Mouse (Mus musculus) granulocyte monocyte progenitor cell, adult 5-6 weeks (primary cell): ENCODE results near the gene Selenon. TPM values are rescaled to one million over a fixed set of nuclear protein-coding genes. Genes with fewer than 3 reads are reported as not detected.

Experiments
- ATAC-seq: replicated peaks from 2 replicates; pipeline ENCODE4 v1.8.0; 2016; ENCODE audit warnings: mild to moderate bottlenecking, moderate TSS enrichment, inconsistent platforms; ENCODE audit not compliant: poor library complexity, severe bottlenecking
- total RNA-seq, 2 experiments: library from RNA; stranded (forward) in 1 of 2; stranded (reverse) in 1 of 2; fragments of 200-712, 200-1000 nt in 1 of 2; fragments of >200 nt in 1 of 2; fragmentation: Nextera tagmentation in 1 of 2; gene quantifications; 2 replicates each; pipeline ENCODE4 v1.2.3; 2014 to 2017

The Selenon gene
- total RNA-seq, 2 experiments from 2014 or later = 3.2 to 32.4 TPM

DNA sequence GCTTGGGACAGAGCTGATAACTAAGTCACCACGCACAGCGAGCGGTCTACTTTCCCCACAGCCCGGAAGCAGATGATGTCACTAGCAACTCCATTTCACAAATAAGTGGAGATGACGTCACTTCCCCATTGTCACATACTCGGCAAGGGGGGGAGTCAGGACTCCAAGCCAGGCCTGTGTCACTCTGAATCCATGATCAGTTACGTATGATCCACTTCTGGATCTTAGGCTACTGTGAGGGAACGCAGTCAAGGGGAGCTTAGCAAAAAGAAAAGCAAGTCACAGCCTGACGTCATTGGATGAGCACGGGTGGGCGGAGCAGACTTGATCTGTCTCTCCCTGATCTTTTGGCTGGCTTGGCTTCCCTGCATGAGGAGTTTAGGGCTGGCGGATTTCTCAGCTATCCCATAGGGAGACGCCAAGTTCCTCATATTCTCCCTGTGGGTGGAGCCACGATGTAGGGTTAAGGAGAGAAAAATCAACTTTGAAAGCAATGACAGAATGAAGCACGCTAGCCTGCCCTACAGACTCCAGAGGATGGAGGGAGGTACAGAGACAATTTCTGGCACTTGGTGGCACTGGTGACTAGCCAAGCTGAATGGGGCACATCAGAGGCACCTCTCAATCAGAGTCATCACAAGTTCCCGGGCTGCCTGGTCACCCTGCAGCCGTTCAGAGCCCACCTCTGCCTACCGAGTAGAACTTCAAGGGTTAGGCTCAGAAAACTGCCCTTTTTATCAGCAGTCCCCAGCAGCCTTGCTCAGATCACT is 3.6 kb downstream of the Selenon start:
- ATAC-seq = peak; percentile 75

DNA sequence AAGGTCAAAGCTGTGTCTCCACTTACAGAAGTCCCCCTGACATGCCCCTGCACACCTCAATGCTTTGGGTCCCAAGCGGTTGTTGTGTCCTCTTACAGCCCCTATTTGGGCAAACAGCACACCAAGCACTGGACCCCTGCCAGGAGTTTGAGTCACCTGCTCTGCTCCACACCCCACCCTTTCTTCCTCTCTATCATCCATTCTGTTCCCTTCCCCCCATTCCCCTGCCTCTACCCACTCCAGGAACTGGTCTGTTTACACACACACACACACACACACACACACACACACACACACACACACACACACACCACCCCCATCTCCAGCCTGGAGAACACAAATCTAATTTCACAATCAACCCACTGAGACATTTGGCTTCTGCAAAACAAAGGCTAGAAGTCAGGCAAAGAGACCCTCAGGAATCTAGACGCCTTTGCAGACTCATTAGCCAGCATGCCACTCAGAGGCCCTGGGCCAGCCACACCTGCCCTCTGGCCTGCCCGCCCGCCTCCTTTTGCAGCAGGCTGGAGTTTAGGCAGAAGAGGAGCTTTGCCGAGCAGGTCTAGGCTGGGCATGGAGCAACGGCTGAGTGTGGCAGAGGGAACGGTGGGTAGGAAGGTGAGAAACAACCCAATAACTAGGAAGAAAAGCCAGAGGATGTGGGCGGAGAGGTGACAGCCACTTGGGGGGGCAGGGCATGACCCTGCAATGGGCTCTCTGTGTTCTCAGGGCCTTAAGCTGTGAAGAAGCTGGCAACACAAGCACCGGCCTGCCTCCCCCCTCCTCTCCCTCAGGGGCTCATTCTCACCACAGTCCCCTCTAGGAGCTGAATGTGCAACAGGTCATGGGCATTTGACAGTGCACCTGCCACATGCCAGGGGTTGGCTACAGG is 4.9 kb downstream of the Selenon start:
- ATAC-seq = peak; percentile 4; the same call in 1 of the 2 replicates

DNA sequence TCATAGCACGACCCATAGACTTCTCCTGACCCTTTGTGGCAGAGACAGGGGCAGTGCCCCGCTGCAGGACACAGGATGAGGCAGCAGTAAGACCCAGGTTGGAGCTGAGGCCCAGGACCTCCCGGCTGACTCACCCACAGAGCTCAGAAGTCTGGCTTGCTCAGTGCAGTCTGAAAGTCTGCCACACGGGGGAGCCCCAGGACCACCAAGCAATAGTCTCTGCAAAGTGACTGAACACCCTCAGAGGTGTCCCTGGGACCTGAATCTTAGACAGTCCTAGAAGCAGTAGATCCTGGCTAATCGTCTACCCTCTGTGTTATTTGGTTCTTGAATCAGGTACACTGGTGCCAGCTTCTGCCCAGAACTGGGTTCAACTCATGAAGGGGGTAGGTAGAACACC is 8.7 kb downstream of the Selenon start:
- ATAC-seq = peak; percentile 57

DNA sequence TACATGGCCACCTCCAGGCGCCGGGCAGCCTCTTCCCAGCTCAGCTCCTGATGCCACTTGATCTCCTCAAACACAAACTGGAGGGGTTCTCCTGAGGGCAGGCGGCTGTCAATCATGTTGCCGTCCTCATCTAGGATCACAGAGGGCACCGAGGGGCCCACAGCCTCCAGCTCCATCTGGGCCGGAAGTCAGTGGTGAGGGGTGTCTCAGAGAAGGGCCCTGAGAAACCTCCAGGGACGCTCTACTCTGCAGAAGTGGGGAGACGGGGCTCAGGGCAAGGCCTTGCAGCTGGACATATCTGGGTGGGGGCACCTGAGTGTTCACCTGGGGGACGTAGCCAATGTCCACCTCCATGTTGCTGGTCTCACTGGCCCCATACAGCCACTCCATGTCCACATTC is 9.2 kb downstream of the Selenon start:
- ATAC-seq = no peak

DNA sequence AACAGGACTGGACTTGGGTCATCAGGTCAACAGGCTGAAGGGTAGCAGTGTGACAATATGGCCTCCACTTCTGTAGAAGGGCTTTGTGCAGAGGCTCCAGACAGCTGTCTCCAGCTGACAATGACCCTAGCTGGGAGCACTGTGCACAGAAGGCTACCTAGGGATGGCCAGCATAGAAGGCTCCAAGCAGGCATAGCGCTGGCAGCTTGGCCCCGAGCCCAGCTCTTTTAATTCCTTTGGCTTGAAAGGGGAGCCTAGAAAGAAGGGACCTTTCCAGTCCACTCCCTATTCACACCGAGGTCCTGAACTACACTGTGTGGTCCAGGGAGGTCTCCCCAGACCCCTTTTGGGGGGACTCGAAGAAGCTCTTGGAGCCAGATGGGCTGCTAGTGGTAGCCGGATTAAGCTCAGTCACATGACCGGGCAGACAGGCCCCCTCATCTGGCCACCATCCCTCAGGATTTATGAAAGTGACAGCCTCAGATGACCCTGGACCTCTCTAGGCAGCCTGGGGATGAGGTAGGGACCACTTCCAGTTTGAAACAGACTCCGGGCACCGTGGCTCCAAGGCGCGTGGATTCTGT is 12.9 kb downstream of the Selenon start:
- no peak for ATAC-seq

DNA sequence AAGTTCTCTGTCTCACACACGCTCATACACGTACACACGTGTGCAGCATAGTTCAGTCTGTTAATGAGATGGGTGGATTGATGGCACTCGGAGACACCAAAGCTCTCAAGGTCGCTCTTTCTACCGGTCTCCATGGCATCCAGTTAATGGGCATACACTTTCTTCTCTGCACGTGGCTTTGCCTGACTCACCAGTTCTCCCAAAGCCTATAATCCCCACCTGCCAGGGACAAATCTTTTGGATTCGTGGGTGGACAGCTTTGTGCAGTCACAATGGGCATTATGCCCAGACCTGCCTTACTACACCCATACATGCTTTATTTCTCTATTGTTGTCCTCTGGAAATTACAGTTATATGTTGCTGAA is 16.2 kb downstream of the Selenon start:
- peak; percentile 15; the same call in 1 of the 2 replicates for ATAC-seq

DNA sequence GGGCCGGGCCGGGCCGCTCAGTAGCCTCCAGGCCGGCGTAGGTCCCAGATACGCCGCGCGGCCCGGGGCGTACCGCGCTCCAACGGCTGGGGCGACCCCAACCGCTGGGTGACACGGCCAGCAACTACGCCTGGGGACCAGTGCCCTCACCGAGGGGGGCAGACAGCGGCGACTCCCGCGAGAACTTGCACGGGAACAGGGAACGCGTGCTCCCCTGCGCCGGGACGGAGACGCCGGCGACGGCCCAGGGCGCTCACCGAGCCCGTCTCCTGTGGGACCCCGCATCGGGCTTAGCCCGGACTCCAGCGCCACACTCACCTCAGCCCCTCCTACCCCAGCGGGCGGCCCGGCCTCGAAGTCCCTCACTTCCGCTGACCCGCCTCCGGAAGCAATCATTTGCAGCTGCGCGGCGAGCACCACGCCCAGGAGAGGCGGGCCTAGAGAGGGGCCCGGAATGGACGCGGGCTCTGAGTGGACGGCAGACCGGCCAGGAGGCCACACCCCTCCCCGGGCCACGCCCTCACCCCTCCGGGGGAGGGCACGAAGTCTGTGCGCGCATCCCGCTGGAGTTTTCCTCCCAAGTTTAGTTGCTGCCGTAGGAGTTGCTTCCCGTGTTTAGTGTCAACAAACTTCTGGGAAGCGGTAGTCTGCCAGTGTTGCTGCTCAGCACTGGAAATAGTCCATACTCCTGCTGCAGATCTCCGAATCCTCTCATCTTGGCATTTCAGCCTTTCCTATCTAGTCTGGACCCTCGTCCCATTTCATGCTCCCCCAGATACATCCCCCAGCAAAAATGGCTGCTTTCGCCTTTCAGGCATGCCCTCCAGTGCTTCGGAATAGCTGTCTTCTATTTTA is 16.8 kb downstream of the Selenon start, which contains the start of gene Mtfr1l:
Mtfr1l (minus strand) TSS at position 456 of the 855 bp plus-strand sequence.
- peak; percentile 94 for ATAC-seq

DNA sequence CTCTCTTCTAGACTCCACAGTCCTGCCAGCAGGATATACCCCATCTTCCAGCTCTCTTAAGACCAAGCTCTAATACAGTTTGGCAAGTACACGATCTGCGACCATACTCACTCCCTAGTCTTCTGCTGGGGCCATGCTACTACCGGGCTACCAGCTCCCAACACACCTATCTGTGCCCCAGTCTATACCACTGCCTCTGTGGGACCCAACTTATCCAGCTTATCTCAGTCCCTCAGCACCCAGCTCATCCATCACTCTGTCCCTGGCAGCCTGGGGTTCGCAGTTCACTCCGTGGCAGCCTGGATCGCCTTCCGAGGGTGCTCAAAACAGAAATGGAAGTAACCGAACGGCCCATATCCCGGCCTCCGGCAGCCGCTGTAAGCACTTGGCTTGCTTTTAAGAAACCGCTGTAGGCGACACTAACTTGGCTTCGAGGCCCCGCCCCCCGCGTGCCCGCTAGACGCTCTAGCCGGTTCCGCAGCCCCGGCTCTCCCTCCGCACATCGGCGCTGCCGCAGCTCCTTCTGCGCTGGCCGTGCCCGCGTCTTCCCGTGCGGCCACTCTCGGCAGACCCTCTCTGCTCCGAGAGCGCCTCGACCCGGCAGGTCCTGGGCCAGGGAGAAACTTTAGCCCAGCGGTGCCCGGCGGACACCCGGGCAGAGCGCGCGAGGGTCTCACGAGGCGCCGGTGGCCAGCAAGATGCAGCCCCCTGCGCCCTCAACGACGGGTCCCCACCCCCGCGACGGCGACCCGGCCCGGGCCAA is 17.7 kb downstream of the Selenon start:
- ATAC-seq = peak; percentile 44

DNA sequence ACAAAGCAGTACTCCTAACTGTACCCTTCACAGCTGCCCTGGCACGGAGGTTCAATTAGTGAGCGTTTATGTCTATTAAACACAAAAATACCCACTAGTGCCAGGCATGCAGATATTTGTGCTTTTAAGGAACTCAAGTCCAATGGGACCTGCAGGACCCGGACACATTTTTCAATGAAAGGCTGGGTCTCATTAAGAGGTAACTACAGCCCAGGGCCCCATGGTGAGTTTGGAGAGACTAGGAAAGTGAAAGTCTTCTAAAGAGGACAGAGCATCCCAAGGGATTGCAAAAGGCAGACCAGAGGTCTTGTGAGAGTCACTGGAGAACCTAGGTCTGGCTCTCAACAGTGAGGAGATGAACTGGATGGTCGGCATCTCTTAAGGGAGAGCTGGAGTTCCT is 18.5 kb downstream of the Selenon start:
- no peak for ATAC-seq

DNA sequence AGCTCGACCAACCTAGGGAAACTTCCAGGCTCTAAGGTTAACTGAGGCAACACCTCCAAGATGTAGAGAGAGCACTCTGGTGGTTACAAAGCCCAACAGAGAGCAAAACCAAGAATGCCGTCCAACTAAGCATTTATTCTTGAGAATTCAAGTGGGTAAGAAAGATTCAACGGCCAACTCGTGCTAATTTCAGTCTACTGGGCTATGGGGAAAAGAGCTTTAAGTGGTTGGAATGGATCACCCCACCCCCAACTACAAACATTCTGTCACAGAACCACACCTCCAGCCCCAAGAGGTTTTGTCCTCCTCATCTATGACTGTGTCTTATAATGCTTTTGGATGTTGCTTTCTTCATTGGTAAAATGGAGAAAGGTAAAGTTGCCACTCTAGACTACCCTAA is 19.0 kb downstream of the Selenon start:
- no peak for ATAC-seq

DNA sequence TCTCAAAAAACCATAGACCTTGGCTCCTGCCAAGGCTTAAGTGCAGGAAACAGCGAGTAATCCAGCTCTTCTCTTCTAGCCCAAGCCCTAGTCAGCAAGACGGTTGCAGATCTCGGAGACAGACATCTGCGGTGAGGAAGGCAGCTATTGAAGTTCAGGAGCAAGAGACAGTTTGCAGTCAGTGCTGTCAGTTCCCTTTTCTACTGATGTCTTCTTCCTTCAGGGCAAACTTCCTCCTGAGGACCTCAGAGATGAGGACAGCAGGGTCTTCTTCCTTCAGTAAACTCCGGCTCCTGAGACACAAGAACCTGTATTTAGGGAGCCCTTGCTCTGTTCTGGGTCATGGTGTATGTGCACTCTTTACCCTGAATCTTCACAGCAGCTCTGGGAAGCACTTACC is 25.7 kb downstream of the Selenon start:
- ATAC-seq = peak; percentile 83

DNA sequence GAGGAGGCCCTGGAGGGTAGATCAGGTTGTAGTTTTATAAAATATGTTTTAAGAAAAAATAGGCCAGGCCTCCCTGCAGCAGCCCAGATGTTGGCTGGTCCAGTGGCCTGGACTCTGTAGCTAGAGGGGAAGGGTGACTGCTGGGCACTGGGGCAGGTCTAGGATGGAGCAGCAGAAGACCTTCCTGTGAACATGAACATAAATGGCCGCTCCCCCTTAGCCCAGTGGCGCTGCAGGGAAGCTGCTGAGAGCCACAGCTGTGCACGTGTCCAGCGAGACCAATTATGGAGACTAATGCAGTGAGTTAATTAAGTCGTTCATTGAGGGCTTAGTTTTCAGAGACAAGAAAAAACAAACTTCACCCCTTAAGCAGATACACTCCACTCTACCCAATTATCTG is 26.2 kb downstream of the Selenon start:
- ATAC-seq = no peak

DNA sequence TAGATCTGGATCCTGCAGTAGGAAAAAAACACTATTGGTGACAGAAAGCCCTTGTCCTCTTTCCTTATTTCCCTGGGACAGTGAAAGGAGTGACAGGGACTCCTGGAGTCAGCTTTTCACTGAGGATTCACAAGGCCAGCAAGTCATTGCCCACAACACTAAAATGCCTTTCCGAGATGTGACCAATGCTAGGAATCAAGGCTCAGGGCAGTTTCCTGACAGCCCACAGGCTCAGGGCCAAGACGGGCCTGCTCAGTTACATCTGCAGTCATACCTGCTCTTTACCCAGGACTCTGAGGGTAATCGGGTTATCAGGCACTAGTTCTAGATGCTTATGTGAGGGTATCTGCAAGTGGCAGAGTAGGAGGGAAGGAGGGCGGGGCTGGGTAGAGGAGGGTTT is 28.5 kb downstream of the Selenon start:
- ATAC-seq = no peak

DNA sequence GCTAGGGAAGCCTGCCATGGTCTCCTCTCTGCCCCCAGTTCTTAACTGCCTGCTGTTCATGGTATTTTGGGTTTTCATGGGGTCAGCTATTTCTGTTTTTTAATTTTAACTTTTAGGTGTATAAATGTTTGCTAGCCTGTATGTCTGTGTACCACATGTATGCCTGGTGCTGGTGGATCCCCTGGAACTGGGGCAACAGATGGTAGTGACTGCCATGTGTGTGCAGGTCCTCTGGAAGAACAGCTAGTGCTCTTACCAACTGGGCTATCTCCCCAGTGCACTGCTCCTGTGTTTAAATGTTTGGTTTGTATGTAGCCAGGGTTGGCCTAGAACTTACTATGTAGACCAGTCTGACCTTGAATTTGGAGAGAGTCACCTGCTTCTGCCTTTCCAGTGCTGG is 32.7 kb downstream of the Selenon start:
- ATAC-seq = no peak

DNA sequence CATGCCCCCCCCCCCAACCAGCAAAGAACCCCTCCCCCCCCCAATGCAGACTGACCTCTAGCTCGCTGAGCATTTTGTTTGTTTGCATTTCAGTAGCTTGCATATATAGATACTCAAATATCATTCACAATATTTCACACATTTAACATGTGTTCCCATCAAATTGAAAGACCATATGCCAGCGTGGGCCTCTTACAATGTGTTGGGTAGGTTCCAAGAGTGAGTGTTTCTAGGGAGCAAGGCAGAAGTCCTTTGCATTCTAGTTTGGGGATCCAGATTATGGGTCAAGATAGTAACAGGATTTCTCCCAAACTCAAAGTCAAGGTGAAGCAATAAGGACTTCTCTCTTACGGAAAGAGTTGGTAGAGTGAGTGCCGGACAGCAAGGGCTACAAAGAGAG is 33.4 kb downstream of the Selenon start:
- no peak for ATAC-seq

DNA sequence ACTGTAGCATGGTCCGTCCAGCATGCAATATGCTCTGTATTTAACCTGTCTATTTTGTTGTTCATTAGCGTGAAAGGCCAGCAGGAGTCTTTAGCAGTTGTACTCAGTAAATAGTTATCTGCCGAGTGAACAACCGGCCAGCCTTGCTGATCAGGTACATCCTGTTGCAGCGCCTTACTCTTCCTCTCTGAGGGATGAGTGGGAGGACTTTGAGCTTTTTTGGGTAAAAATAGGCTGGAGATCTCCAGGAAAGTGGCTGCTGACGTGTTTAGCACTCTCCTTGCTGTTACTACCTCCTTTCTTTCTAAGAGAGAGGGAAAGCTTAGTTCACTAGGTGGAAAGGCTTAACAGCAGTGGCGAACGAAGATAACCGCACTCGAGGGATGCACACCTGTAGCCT is 34.2 kb downstream of the Selenon start:
- ATAC-seq = no peak

DNA sequence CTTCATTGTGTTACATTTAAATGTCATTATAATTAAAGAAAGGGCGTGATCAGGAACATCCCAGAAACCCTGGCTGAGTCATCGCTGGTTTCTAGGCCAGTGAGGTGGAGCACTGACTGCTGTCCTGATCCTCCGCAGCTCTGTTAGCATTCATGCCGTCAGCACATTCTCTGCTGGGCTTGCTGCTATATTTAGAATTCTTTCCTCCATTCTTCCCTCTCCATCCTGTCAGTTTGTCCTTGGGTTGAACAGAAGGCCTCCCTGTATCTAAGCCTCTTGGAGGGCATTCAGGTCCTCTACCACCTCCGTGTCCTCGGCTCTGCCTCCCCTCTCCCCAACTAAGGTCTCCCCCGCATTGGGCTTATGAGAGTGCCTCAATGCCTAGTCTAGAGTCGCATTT is 35.0 kb downstream of the Selenon start:
- no peak for ATAC-seq

DNA sequence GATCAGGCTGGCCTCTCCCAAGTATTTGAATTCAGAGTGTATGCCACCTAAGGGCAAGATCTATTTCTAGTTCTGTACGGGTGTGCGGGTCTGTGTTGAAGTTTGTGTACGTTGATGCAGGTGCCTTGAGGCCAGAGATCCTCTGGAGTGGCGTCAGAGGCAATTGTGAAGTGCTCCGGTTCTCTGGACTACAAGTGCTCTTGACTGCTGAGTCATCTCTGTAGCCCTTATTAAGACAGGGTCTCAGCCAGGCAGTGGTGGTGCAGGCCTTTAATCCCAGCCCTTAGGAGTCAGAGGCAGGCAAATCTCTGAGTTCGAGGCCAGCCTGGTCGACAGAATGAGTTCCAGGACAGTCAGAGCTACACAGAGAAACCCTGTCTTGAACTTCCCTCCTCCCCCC is 36.4 kb downstream of the Selenon start:
- ATAC-seq = no peak

DNA sequence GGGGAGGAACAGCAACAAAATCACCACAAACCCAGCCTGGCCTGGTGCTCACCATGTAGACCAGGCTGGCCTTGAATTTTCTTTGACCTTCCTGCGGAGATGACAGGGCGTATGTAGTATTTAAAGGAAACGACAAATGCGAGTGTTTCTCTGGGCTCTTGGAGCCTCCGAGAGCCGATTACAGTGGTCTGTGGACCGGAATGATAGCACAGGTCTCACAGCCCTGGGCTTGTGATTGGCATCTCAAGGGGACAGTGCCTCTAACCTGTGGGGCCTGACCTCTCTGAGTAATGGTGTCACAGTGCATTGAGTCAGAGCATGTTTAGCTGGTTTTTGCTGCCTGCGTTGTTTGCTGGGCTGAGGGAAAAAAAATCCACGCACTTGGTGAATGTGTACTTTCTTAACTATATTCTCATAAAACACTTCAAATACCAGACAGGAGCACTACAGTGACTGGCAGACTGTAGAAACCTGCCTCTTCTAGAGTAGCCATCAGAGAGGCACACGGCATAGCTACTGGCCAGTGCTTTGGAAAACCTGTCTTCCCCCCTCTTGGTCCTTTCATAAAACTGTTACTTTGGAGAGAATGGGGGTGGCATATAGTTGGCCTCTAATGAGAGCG is 37.5 kb downstream of the Selenon start:
- no peak for ATAC-seq
